26 mouse cellular contexts compared by ENCODE assay signal in genomic region chr13:57573501-57573900, GRCm38 (mm10).
DNase-seq lines count a peak whose midpoint lies in the region; ATAC-seq and TF ChIP-seq lines count a peak whose summit lies in the region.
"Had no signal": no experiment of that assay in that cellular context is flagged by ENCODE, and none has a peak within 500 bp of the region (broad histone marks: within the 10 kb centered on the region; RNA-seq: fewer than 3 reads in every experiment).

No protein-coding gene starts in this region.

- no peaks in the 10 kb centered on the region for H3K79me2 ChIP-seq in liver, adult 2 months (ENCODE audit: control insufficient read depth, insufficient read depth, low read length)

- no peak for ATAC-seq in liver, embryonic 12.5 days
- ATAC-seq: activated CD4-positive, CD25-positive, alpha-beta regulatory T cell, adult 4 months; CD4-positive, CD25-positive, alpha-beta regulatory T cell, adult 4 months; forebrain, embryonic 13.5 days; forebrain, embryonic 15.5 days; forebrain, postnatal 0 days; Patski had no signal

- no peak overlapping the region for H3K27ac ChIP-seq in liver, adult 2 months (replicated peaks; ENCODE audit: insufficient read depth, low read depth, low read length)
- no peak overlapping the region for H3K27ac ChIP-seq in liver, embryonic 12.5 days
- peak overlapping the region; percentile 3; the same call in 1 of the 2 replicates for H3K27ac ChIP-seq in brown adipose tissue, adult 24 weeks (replicated peaks; ENCODE audit: low read depth, low read length)
- H3K27ac ChIP-seq in gastrocnemius, adult 2 months: no peak overlapping the region
- H3K27ac ChIP-seq: embryonic facial prominence, embryonic 10.5 days; embryonic facial prominence, embryonic 12.5 days; forebrain, embryonic 13.5 days; forebrain, embryonic 15.5 days had no signal

- H3K9me3 ChIP-seq in liver, embryonic 12.5 days (replicated peaks): no peaks in the 10 kb centered on the region
- H3K9me3 ChIP-seq: embryonic facial prominence, embryonic 10.5 days; embryonic facial prominence, embryonic 12.5 days; forebrain, embryonic 13.5 days; forebrain, embryonic 15.5 days had no signal

- no peak for TF ChIP-seq POLR2A in liver, adult 2 months (IDR thresholded peaks at IDR 0.05; ENCODE audit: extremely low read depth, insufficient read depth, low read length)

- intact Hi-C loops in gastrocnemius, adult 2 months (cut with DNase I): no loop called here

- no peaks in the 10 kb centered on the region for H3K36me3 ChIP-seq in liver, adult 2 months (ENCODE audit: control insufficient read depth, insufficient read depth, low read length)
- no peaks in the 10 kb centered on the region for H3K36me3 ChIP-seq in liver, embryonic 12.5 days
- H3K36me3 ChIP-seq: embryonic facial prominence, embryonic 10.5 days; embryonic facial prominence, embryonic 12.5 days; forebrain, embryonic 15.5 days; G1E had no signal

- no peak overlapping the region for H3K4me2 ChIP-seq in liver, embryonic 12.5 days
- H3K4me2 ChIP-seq: embryonic facial prominence, embryonic 12.5 days; forebrain, embryonic 13.5 days; forebrain, embryonic 15.5 days had no signal

- no peak overlapping the region for H3K4me3 ChIP-seq in liver, adult 2 months (ENCODE audit: insufficient read depth, low read depth, low read length)
- no peak overlapping the region for H3K4me3 ChIP-seq in liver, embryonic 12.5 days
- no peak overlapping the region for H3K4me3 ChIP-seq in brown adipose tissue, adult 24 weeks (ENCODE audit: insufficient read depth, low read depth, low read length)
- H3K4me3 ChIP-seq in gastrocnemius, adult 2 months: no peak overlapping the region
- H3K4me3 ChIP-seq: embryonic facial prominence, embryonic 10.5 days; embryonic facial prominence, embryonic 12.5 days; forebrain, embryonic 13.5 days; forebrain, embryonic 15.5 days had no signal

- peak; percentile 56 for DNase-seq in embryo, embryonic 10 days (ENCODE audit: low spot score)
- no peak for DNase-seq in embryo, embryonic 11 days
- peak; percentile 44 for DNase-seq in liver, adult 2 months (ENCODE audit: extremely low read depth, low read depth, low spot score)
- peak; percentile 57 for DNase-seq in embryo, embryonic 9.5 days (ENCODE audit: extremely low spot score)
- no peak for DNase-seq in gastrocnemius, adult 2 months
- DNase-seq: adrenal gland, adult 8-10 months; adrenal gland, postnatal 14 days; adrenal gland, postnatal 36 days; B cell, adult 2 months; cerebellum, adult 11-12 months; cerebellum, adult 2 months; cerebellum, adult 9-10 months; cerebellum, postnatal 10 days; cerebellum, postnatal 25 days; forebrain, postnatal 0 days had no signal

- 60% methylated on average over 4 of the region's 4 CpGs for WGBS in liver, adult 2 months
- 66% methylated on average over 4 of the region's 4 CpGs for WGBS in liver, embryonic 12.5 days (ENCODE audit: insufficient replicate concordance)

- no peak overlapping the region for H3K9ac ChIP-seq in liver, adult 2 months (ENCODE audit: low read depth, low read length)
- H3K9ac ChIP-seq in liver, embryonic 12.5 days: no peak overlapping the region
- H3K9ac ChIP-seq: embryonic facial prominence, embryonic 12.5 days; forebrain, embryonic 13.5 days; forebrain, embryonic 15.5 days; forebrain, postnatal 0 days had no signal

- H3K4me1 ChIP-seq in liver, adult 2 months (ENCODE audit: control insufficient read depth, insufficient read depth, low read length): no peaks in the 10 kb centered on the region
- peaks cover 35% of the 10 kb centered on the region for H3K4me1 ChIP-seq in liver, embryonic 12.5 days
- no peaks in the 10 kb centered on the region; the same call in 1 of the 2 replicates for H3K4me1 ChIP-seq in brown adipose tissue, adult 24 weeks (ENCODE audit: control insufficient read depth, insufficient read depth, insufficient read length, low read length)
- H3K4me1 ChIP-seq: embryonic facial prominence, embryonic 12.5 days; forebrain, embryonic 13.5 days; forebrain, embryonic 15.5 days had no signal

- TF ChIP-seq CTCF in liver, adult 2 months (IDR thresholded peaks at IDR 0.05; ENCODE audit: low read depth, low read length): no peak
- TF ChIP-seq CTCF in gastrocnemius, adult 2 months (IDR thresholded peaks at IDR 0.05): no peak

- H3K27me3 ChIP-seq in liver, adult 2 months (ENCODE audit: control insufficient read depth, insufficient read depth, low read length): no peaks in the 10 kb centered on the region
- H3K27me3 ChIP-seq in liver, embryonic 12.5 days (replicated peaks): 0 out of 2 replicates have a peak, but pooled peaks cover 2% of the 10 kb centered on the region
- H3K27me3 ChIP-seq: CH12.LX; embryonic facial prominence, embryonic 12.5 days; forebrain, embryonic 13.5 days; forebrain, embryonic 15.5 days; Patski had no signal

Comparison
In these comparisons a context has a peak if more than half of its experiments do, and no peak if none do; other contexts are left out.
1. DNase-seq: peak in embryo, embryonic 10 days (single experiment), liver, adult 2 months (single experiment) and embryo, embryonic 9.5 days (single experiment); none in embryo, embryonic 11 days (single experiment) and gastrocnemius, adult 2 months (single experiment).